Mouse (Mus musculus) monocyte, adult 5-6 weeks (primary cell): ENCODE data around the gene Def8. TPM values are rescaled to one million over a fixed set of nuclear protein-coding genes. Genes with fewer than 3 reads are reported as not detected.
"Not testable (repeated sequence)": the region's sequence is repeated elsewhere in the genome, so short reads cannot be mapped to it uniquely, and the experiment has no call there.

Experiments used
- ATAC-seq: fragments of 153-309, 156-312 bp; replicated peaks from 2 replicates; pipeline ENCODE4 v1.8.0; 2017; ENCODE audit warnings: mild to moderate bottlenecking; ENCODE audit not compliant: low TSS enrichment, insufficient number of reproducible peaks, severe bottlenecking, poor library complexity, low FRiP score
- total RNA-seq: library from RNA; stranded (forward); fragments of 200-1000, 200-491, 200-594 nt; gene quantifications from 3 replicates; pipeline ENCODE4 v1.2.3, GENCODE M21; 2017

The Def8 gene
- total RNA-seq, 1 experiment from 2014 or later: 9.7 TPM

GRCm38 (mm10) chr8:123463651-123464050, 40.3 kb downstream of the Def8 start:
- ATAC-seq: no peak

GRCm38 (mm10) chr8:123467476-123467875, 44.1 kb downstream of the Def8 start:
- no peak for ATAC-seq

DNA sequence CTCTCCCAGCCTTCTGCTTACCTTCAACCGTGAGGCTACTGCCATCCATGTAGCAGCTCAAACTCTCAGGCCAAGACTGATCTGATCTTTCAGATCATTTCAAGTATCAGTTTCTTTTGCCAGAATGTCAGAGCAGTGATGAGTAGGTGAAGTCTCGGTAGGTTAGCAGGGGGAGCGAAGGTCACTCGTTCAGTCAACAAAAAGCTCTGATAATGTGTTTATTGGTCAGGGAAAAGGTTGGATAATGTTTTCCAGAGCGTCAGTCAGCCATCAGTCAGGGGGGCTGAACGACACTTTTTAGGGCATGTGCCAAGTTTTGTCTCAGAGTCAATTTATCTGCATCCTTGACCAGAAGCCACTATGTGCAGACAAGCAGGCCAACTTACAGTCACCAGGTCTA, 49.7 kb downstream of the Def8 start:
- ATAC-seq: not testable (repeated sequence)

- ATAC-seq: not testable (repeated sequence)
These were observed 51.2 kb downstream of the Def8 start for GRCm38 (mm10) chr8:123474549-123474948.

DNA sequence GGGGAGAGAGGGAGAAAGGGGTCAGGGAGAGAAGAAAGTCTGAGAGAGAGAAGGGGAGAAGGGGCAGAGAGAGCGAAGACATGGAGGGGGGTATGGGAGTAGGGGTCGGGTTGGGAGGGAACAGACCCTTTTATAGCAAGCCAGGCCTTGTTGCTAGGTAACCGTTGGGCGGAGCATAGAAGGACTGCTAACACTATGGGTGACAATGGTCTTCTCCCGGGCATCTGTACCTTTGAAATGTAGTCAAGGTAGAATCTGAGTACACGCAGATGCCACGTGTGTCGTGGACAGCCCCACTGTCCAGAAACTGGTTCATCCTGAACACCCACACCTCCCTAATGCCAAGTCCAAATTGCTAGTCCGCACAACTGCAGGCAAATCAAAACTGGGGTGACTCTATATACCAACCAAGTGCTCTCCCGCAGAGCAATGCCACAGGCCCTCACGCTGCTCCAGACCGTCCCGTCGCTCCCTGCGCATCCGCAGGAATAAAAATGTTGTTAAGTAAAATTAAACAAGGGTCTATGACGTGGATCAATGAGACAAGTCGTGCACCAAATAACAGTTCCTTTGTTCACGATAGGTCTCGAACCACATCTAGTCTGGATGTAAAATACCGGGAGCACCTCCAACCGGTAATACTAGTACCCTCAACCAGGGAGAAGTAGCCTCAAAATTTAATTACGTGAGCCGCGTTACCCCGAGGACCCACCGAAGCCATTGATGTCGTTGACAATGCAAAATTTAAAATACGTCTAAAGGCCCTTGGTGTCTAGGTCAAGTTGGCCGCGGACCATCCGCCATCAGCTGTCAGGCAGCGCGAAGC, 53.8 kb downstream of the Def8 start:
- no peak for ATAC-seq

- peak; percentile 61 for ATAC-seq
These were observed 54.5 kb downstream of the Def8 start, which contains the start of gene Afg3l1 for GRCm38 (mm10) chr8:123477737-123478258. Afg3l1 (plus strand) TSS chr8:123477903.

DNA sequence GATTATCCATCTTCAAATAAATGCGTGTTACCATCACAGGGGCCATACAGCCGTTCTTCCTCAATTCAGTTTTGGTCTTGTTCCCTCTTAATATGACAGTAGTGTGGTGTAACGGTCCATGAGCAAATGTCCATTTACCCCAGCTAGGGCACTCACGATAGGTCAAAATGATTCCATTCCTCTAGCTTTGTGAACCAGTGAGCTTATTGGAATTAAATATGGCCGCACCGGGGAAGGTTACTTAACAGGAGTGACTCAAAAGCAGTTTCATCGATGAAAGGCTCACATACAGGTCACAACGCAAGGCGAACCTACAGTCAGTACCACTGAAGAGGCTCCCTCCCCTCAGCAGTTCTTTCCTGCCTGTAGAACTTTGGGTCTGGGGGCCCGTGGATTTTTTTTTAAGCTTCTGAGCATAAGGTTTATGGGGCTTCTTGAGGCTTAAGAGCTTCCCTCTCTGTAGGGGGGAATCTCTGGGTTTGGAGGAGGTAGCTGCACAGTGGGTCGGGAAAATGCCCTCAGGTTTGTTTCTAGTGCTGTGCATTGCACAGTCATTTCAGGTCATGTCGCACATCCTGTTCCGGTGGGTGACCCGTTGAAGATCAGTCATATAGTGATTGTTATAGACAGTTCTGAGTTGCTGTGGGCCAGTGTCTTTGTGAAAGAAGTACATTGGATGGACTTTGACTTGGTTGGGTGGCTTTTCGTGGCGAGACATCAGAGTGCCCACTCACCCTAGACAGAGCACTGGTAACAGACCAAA, 55.3 kb downstream of the Def8 start:
- peak; percentile 57 for ATAC-seq

- ATAC-seq: no peak
These were observed 59.3 kb downstream of the Def8 start for GRCm38 (mm10) chr8:123482627-123483026.

DNA sequence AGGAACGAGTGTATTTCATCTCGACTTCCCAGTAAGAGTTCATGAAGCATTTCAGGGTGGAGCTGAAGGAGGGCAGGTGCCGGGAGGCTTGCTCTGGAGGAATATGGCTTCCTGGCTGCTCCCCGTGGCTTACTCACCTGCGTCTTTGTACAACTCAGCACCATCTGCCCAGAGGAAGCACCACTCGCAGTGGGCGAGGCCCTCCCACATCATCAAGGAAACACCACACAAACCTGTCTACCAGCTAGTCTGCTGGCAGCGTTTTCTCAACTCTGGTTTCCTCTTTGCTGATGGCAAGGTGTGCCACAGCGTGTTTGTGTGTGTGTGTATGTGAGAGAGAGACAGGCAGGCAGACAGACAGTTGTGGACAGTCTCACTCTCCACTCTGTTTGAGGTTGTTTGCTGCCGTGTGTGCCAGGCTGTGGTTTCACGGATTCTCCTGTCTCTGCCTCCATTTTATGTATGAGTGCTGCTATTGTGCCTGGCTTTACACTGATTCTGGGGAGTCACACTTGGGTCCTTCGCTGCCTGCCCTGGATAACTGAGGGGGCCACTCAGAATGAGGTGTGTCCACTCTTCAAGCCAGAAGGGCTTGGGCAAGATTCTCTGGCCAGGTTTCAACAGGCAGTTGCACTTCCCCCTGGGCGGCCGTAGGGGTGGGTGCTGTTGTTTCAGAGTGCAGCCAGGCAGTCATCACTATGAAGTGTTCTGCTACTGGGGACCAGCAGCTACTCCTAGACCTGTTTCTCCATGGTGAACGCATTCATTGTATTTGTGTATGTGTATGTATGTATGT, 68.2 kb downstream of the Def8 start:
- no peak for ATAC-seq

DNA sequence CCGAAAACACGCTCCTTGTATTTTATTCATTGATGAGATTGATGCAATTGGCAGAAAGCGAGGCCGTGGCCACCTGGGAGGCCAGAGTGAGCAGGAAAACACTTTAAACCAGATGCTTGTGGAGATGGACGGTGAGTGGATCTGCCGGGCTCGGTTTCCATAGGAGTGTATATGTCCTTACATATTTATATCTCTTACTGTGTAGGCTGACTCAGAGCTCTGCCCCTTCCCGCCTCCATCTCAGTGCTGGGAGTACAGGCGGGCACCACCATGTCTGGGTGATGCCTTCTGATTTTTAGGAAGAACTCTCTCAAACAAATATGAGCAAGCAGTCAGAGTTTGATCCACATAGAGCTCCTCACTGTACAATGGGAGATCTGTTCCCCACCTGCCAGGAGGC, 69.6 kb downstream of the Def8 start:
- no peak for ATAC-seq

GRCm38 (mm10) chr8:123497699-123498098, 74.4 kb downstream of the Def8 start:
- no peak for ATAC-seq

DNA sequence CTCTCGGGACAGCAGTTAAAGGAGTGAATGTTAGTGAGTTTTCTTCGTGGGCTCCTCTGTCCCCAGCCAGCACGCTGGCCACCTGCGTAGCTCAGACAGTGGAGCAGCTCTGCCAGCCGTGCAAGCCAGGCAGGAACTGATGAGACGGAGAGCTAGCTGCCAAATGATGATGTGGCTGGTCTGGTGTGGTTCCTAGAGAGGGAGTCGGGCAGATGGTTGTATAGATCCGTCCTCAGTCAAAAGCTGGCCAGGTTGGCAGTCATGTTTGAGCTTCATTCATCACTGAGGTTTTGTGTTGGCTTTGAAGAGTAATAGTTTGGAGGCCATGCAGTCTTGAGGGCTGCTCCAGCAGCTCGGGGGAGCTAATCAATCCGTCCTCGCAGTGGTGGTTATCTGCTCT, 75.6 kb downstream of the Def8 start:
- no peak for ATAC-seq

DNA sequence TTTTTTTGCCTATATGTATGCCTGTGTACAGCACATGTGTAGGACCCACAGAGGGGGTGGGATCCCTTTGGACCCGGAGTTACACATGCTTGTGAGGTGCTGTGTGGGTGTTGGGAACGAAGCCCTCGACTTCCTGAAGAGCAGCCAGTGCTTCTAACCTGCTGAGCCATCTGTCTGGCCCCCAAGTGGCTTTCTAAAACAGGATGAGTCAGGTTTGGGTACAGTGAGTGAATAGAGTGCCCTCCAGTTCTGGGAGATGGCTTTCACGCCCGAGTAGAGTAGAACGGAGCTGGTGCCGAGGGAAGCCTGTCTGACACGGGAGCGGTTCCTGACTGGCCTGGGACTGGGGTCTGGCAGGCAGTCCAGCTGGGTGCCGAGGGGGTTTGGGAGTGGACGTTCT, 76.2 kb downstream of the Def8 start:
- no peak; the same call in 1 of the 2 replicates for ATAC-seq

DNA sequence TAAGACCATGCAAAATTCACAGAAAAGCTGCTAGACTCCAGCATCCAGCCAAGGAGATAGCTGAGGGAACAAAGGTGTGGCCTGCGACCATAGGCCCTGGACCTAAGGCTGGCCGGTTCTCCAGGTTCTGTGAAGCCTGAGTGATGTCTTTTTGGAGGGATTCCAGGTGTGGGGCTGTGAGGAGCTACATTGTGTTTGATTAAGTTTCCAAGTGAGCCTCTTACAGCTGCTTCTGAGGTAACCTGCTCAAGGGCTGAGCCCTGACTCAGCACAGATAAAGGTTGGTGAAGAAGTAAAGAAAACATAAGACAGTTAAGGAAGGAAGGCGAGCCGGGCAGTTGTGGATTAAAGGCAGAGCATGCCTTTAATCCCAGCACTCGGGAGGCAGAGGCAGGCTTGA, 78.9 kb downstream of the Def8 start:
- no peak for ATAC-seq

- no peak for ATAC-seq
These were observed 80.6 kb downstream of the Def8 start for GRCm38 (mm10) chr8:123503801-123504467.

- no peak for ATAC-seq
These were observed 81.4 kb downstream of the Def8 start for GRCm38 (mm10) chr8:123504591-123505195.

GRCm38 (mm10) chr8:123505267-123505666, 81.9 kb downstream of the Def8 start:
- no peak for ATAC-seq

GRCm38 (mm10) chr8:123505695-123506094, 82.4 kb downstream of the Def8 start:
- no peak for ATAC-seq
